Mouse (Mus musculus) c-Kit-positive CD71-negative TER-119-negative erythroid progenitor cells, embryonic 14.5 days (primary cell): ENCODE results near the gene Cyp2w1.

Experiments used
- DNase-seq: peaks from one replicate; pipeline ENCODE4 v3.0.0-alpha.2; 2013; ENCODE audit warnings: low read depth

The Cyp2w1 gene

GRCm38 (mm10) chr5:139364911-139365571, 12.6 kb downstream of the Cyp2w1 start:
- DNase-seq, result no peak

GRCm38 (mm10) chr5:139365827-139366226, 13.4 kb downstream of the Cyp2w1 start:
- DNase-seq, result no peak

- no peak for DNase-seq
These were observed 14.1 kb downstream of the Cyp2w1 start for GRCm38 (mm10) chr5:139366484-139366883.

- no peak for DNase-seq
These were observed 15.6 kb downstream of the Cyp2w1 start for GRCm38 (mm10) chr5:139367884-139368458.

GRCm38 (mm10) chr5:139368638-139369320, 16.4 kb downstream of the Cyp2w1 start:
- no peak for DNase-seq

GRCm38 (mm10) chr5:139370336-139370735, 17.9 kb downstream of the Cyp2w1 start:
- no peak for DNase-seq

- no peak for DNase-seq
These were observed 18.7 kb downstream of the Cyp2w1 start for GRCm38 (mm10) chr5:139371118-139371517.

GRCm38 (mm10) chr5:139371631-139372401, 19.4 kb downstream of the Cyp2w1 start:
- DNase-seq, result peak; percentile 87

- DNase-seq, result no peak
These were observed 20.7 kb downstream of the Cyp2w1 start for GRCm38 (mm10) chr5:139373126-139373525.

- DNase-seq, result no peak
These were observed 21.6 kb downstream of the Cyp2w1 start for GRCm38 (mm10) chr5:139373889-139374444.

GRCm38 (mm10) chr5:139374841-139375240, 22.4 kb downstream of the Cyp2w1 start:
- DNase-seq, result no peak

GRCm38 (mm10) chr5:139377468-139378270, 25.3 kb downstream of the Cyp2w1 start, which contains the start of gene Gpr146:
TSS of gene Gpr146 (plus strand) at chr5:139377697.
- no peak for DNase-seq

GRCm38 (mm10) chr5:139378271-139378556, 25.8 kb downstream of the Cyp2w1 start:
- DNase-seq, result no peak

GRCm38 (mm10) chr5:139378986-139379629, 26.7 kb downstream of the Cyp2w1 start:
- no peak for DNase-seq

GRCm38 (mm10) chr5:139379771-139380384, 27.5 kb downstream of the Cyp2w1 start:
- no peak for DNase-seq

GRCm38 (mm10) chr5:139380385-139381248, 28.2 kb downstream of the Cyp2w1 start:
- DNase-seq, result peak; percentile 87

- no peak for DNase-seq
These were observed 29.4 kb downstream of the Cyp2w1 start for GRCm38 (mm10) chr5:139381586-139382513.

GRCm38 (mm10) chr5:139382760-139383159, 30.3 kb downstream of the Cyp2w1 start:
- DNase-seq, result no peak
